Mouse (Mus musculus) limb, embryonic 12.5 days (tissue): Measurements from ENCODE around the gene Ddx11. TPM values are rescaled to one million over a fixed set of nuclear protein-coding genes. Genes with fewer than 3 reads are reported as not detected.

Experiments used
- ATAC-seq: fragments of 200-750 bp; cut with Nextera tagmentation; 2 replicates; pipeline ENCODE4 v1.8.0; 2017; ENCODE audit warnings: low read depth, moderate TSS enrichment; ENCODE audit not compliant: insufficient number of reproducible peaks, insufficient read depth, low FRiP score, low TSS enrichment
- H3K27ac ChIP-seq: fragments of 300-500 bp; sonication (generic); 2 replicates; pipeline ENCODE4 v1.5.1; 2016; ENCODE audit warnings: mild to moderate bottlenecking, moderate library complexity
- H3K27me3 ChIP-seq: fragments of 300-500 bp; sonication (generic); 2 replicates; pipeline ENCODE4 v1.6.1; 2016; ENCODE audit warnings: mild to moderate bottlenecking, moderate library complexity
- H3K36me3 ChIP-seq: fragments of 300-500 bp; sonication (generic); 2 replicates; pipeline ENCODE4 v1.6.1; 2016; ENCODE audit warnings: mild to moderate bottlenecking, moderate library complexity
- H3K4me1 ChIP-seq: fragments of 300-500 bp; sonication (generic); replicated peaks from 2 replicates; pipeline ENCODE4 v1.6.1; 2016
- H3K4me2 ChIP-seq: fragments of 300-500 bp; sonication (generic); 2 replicates; pipeline ENCODE4 v1.6.1; 2016; ENCODE audit warnings: mild to moderate bottlenecking, moderate library complexity
- H3K4me3 ChIP-seq: fragments of 300-500 bp; sonication (generic); replicated peaks from 2 replicates; pipeline ENCODE4 v1.5.1; 2016; ENCODE audit warnings: mild to moderate bottlenecking
- H3K9ac ChIP-seq: fragments of 300-500 bp; sonication (generic); replicated peaks from 2 replicates; pipeline ENCODE4 v1.6.1; 2016; ENCODE audit warnings: mild to moderate bottlenecking, moderate library complexity
- H3K9me3 ChIP-seq: fragments of 300-500 bp; sonication (generic); 2 replicates; pipeline ENCODE4 v1.6.1; 2016; ENCODE audit warnings: mild to moderate bottlenecking, moderate library complexity
- WGBS: fragments of 180-500 bp; shearing (Covaris S2); methylation state at CpG from one replicate; pipeline ENCODE4 v1.1.7; 2016; 5-methylcytosine and 5-hydroxymethylcytosine counted together
- polyA plus RNA-seq: library from polyadenylated mRNA; unstranded; fragments of >200 nt; fragmentation: Nextera tagmentation; extraction: Ambion mirVana; gene quantifications from 2 replicates; pipeline ENCODE4 v1.2.1, GENCODE M21; 2016

The Ddx11 gene
- 33.4 and 45.0 TPM in 2 replicates for polyA plus RNA-seq

GRCm38 (mm10) chr17:66123066-66123815 lies at the start of gene Ddx11:
TSS of gene Ddx11 (plus strand) at chr17:66123520.
- Histone ChIP-seq H3K4me2 (peak within 1 kb of the TSS; percentile 77), H3K27me3 (no peaks in the 10 kb centered on the region), H3K9me3 (no peaks in the 10 kb centered on the region), H3K27ac (peak within 1 kb of the TSS; percentile 90), H3K4me3 (peak within 1 kb of the TSS; percentile 67), H3K4me1 (peaks cover 7% of the 10 kb centered on the region; the same call in 1 of the 2 replicates), H3K9ac (peak within 1 kb of the TSS; percentile 71), H3K36me3 (peaks cover 44% of the 10 kb centered on the region)
- peak; percentile 76 for ATAC-seq
- WGBS, result 7% methylated on average over 45 of the region's 45 CpGs

GRCm38 (mm10) chr17:66073971-66074370 lies 49.3 kb upstream of the Ddx11 start:
- no peak overlapping the region for H3K27ac ChIP-seq
- WGBS, result 86% methylated on average over 7 of the region's 7 CpGs
- H3K9me3 ChIP-seq, result no peaks in the 10 kb centered on the region

GRCm38 (mm10) chr17:66075827-66076173 lies 47.5 kb upstream of the Ddx11 start:
- ATAC-seq, result no peak
- Histone ChIP-seq H3K4me1 (peaks cover 14% of the 10 kb centered on the region), H3K9ac (peak overlapping the region; percentile 80), H3K27me3 (no peaks in the 10 kb centered on the region), H3K27ac (peak overlapping the region; percentile 89), H3K4me2 (peak overlapping the region; percentile 77), H3K9me3 (no peaks in the 10 kb centered on the region), H3K36me3 (peaks cover 19% of the 10 kb centered on the region), H3K4me3 (peak overlapping the region; percentile 95)
- 3% methylated on average over 12 of the region's 12 CpGs for WGBS

More at GRCm38 (mm10) chr17:66073971-66074370, 49.3 kb upstream of the Ddx11 start:
- H3K4me2 ChIP-seq, result no peak overlapping the region
- ATAC-seq, result no peak
- H3K9ac ChIP-seq, result no peak overlapping the region
- no peak overlapping the region for H3K4me3 ChIP-seq
- peaks cover 5% of the 10 kb centered on the region; the same call in 1 of the 2 replicates for H3K36me3 ChIP-seq
- no peaks in the 10 kb centered on the region for H3K27me3 ChIP-seq
- peaks cover 14% of the 10 kb centered on the region for H3K4me1 ChIP-seq

GRCm38 (mm10) chr17:66076174-66076927 lies 47.0 kb upstream of the Ddx11 start:
- Histone ChIP-seq H3K4me1 (peaks cover 14% of the 10 kb centered on the region), H3K27me3 (no peaks in the 10 kb centered on the region), H3K36me3 (peaks cover 25% of the 10 kb centered on the region), H3K4me2 (peak overlapping the region; percentile 77), H3K9ac (peak overlapping the region; percentile 80), H3K4me3 (peak overlapping the region; percentile 95), H3K9me3 (no peaks in the 10 kb centered on the region), H3K27ac (peak overlapping the region; percentile 89)
- ATAC-seq, result peak; percentile 90
- under 1% methylated on average over 73 of the region's 95 CpGs for WGBS

- no peaks in the 10 kb centered on the region for H3K27me3 ChIP-seq
- peak within 1 kb of the TSS; percentile 77 for H3K4me2 ChIP-seq
- H3K36me3 ChIP-seq, result peaks cover 26% of the 10 kb centered on the region
- peak; percentile 97 for ATAC-seq
- peak within 1 kb of the TSS; percentile 80 for H3K9ac ChIP-seq
- H3K9me3 ChIP-seq, result no peaks in the 10 kb centered on the region
- WGBS, result under 1% methylated on average over 53 of the region's 53 CpGs
- peaks cover 14% of the 10 kb centered on the region for H3K4me1 ChIP-seq
- peak within 1 kb of the TSS; percentile 95 for H3K4me3 ChIP-seq
- peak within 1 kb of the TSS; percentile 89 for H3K27ac ChIP-seq
Observed at GRCm38 (mm10) chr17:66076934-66077333, 46.4 kb upstream of the Ddx11 start, which contains the start of gene Ankrd12. TSS of gene Ankrd12 (minus strand) at chr17:66077089.

- H3K4me3 ChIP-seq, result peak overlapping the region; percentile 95
- peak; percentile 72 for ATAC-seq
- H3K4me1 ChIP-seq, result peaks cover 14% of the 10 kb centered on the region
- peak overlapping the region; percentile 89 for H3K27ac ChIP-seq
- peaks cover 26% of the 10 kb centered on the region for H3K36me3 ChIP-seq
- H3K27me3 ChIP-seq, result no peaks in the 10 kb centered on the region
- H3K9me3 ChIP-seq, result no peaks in the 10 kb centered on the region
- 2% methylated on average over 23 of the region's 23 CpGs for WGBS
- peak overlapping the region; percentile 80 for H3K9ac ChIP-seq
- peak overlapping the region; percentile 77 for H3K4me2 ChIP-seq
Observed at GRCm38 (mm10) chr17:66077437-66077850, 45.9 kb upstream of the Ddx11 start.

GRCm38 (mm10) chr17:66084486-66084885 lies 38.8 kb upstream of the Ddx11 start:
- no peak overlapping the region for H3K9ac ChIP-seq
- no peaks in the 10 kb centered on the region for H3K27me3 ChIP-seq
- H3K4me3 ChIP-seq, result no peak overlapping the region
- no peak overlapping the region for H3K4me2 ChIP-seq
- no peaks in the 10 kb centered on the region for H3K4me1 ChIP-seq
- no peak overlapping the region for H3K27ac ChIP-seq
- H3K9me3 ChIP-seq, result no peaks in the 10 kb centered on the region
- ATAC-seq, result no peak
- 71% methylated on average over 1 of the region's 1 CpGs for WGBS
- peaks cover 62% of the 10 kb centered on the region for H3K36me3 ChIP-seq

- Histone ChIP-seq H3K27ac (no peak overlapping the region), H3K4me2 (no peak overlapping the region), H3K9ac (no peak overlapping the region), H3K4me1 (no peaks in the 10 kb centered on the region), H3K9me3 (no peaks in the 10 kb centered on the region), H3K27me3 (no peaks in the 10 kb centered on the region), H3K4me3 (no peak overlapping the region), H3K36me3 (peaks cover 60% of the 10 kb centered on the region)
- no peak for ATAC-seq
- 91% methylated on average over 1 of the region's 1 CpGs for WGBS
Observed at GRCm38 (mm10) chr17:66085038-66085437, 38.3 kb upstream of the Ddx11 start.

- H3K27me3 ChIP-seq, result no peaks in the 10 kb centered on the region
- H3K9me3 ChIP-seq, result no peaks in the 10 kb centered on the region
- no peak for ATAC-seq
- H3K4me3 ChIP-seq, result no peak overlapping the region
- no peak overlapping the region for H3K27ac ChIP-seq
- no peak overlapping the region for H3K4me2 ChIP-seq
- H3K9ac ChIP-seq, result no peak overlapping the region
- no peaks in the 10 kb centered on the region for H3K4me1 ChIP-seq
- H3K36me3 ChIP-seq, result peaks cover 69% of the 10 kb centered on the region
Observed at GRCm38 (mm10) chr17:66090251-66090650, 33.1 kb upstream of the Ddx11 start.

- peaks cover 61% of the 10 kb centered on the region for H3K36me3 ChIP-seq
- 91% methylated on average over 2 of the region's 2 CpGs for WGBS
- no peak for ATAC-seq
Observed at GRCm38 (mm10) chr17:66091392-66091791, 31.9 kb upstream of the Ddx11 start.

GRCm38 (mm10) chr17:66092065-66092464 lies 31.3 kb upstream of the Ddx11 start:
- no peak overlapping the region for H3K27ac ChIP-seq
- no peak overlapping the region for H3K4me3 ChIP-seq
- ATAC-seq, result no peak
- H3K9me3 ChIP-seq, result no peaks in the 10 kb centered on the region
- H3K36me3 ChIP-seq, result peaks cover 55% of the 10 kb centered on the region
- H3K4me2 ChIP-seq, result no peak overlapping the region
- H3K9ac ChIP-seq, result no peak overlapping the region
- H3K27me3 ChIP-seq, result no peaks in the 10 kb centered on the region
- WGBS, result 94% methylated on average over 2 of the region's 2 CpGs
- H3K4me1 ChIP-seq, result no peaks in the 10 kb centered on the region

More at GRCm38 (mm10) chr17:66091392-66091791, 31.9 kb upstream of the Ddx11 start:
- no peaks in the 10 kb centered on the region for H3K4me1 ChIP-seq
- H3K4me3 ChIP-seq, result no peak overlapping the region
- no peak overlapping the region for H3K4me2 ChIP-seq
- no peak overlapping the region for H3K27ac ChIP-seq
- H3K27me3 ChIP-seq, result no peaks in the 10 kb centered on the region
- H3K9me3 ChIP-seq, result no peaks in the 10 kb centered on the region
- no peak overlapping the region for H3K9ac ChIP-seq
